Mouse (Mus musculus) forebrain, embryonic 15.5 days (tissue): ENCODE data around the gene Gata2. TPM values are rescaled to one million over a fixed set of nuclear protein-coding genes. Genes with fewer than 3 reads are reported as not detected.

Experiments used
- ATAC-seq: fragments of 200-750 bp; cut with Nextera tagmentation; replicated peaks from 2 replicates; pipeline ENCODE4 v1.8.0; 2017; ENCODE audit warnings: mild to moderate bottlenecking, moderate TSS enrichment, moderate library complexity
- H3K27ac ChIP-seq: fragments of 300-500 bp; sonication (generic); replicated peaks from 2 replicates; pipeline ENCODE4 v1.5.1; 2015; ENCODE audit warnings: mild to moderate bottlenecking, inconsistent platforms
- H3K27me3 ChIP-seq: fragments of 300-500 bp; sonication (generic); 2 replicates; pipeline ENCODE4 v1.6.1; 2015; ENCODE audit warnings: inconsistent platforms
- H3K36me3 ChIP-seq: fragments of 300-500 bp; sonication (generic); 2 replicates; pipeline ENCODE4 v1.6.1; 2015; ENCODE audit warnings: mild to moderate bottlenecking, inconsistent platforms
- H3K4me1 ChIP-seq: fragments of 300-500 bp; sonication (generic); 2 replicates; pipeline ENCODE4 v1.6.1; 2015; ENCODE audit warnings: inconsistent platforms
- H3K4me2 ChIP-seq: fragments of 300-500 bp; sonication (generic); replicated peaks from 2 replicates; pipeline ENCODE4 v1.6.1; 2015; ENCODE audit warnings: mild to moderate bottlenecking, inconsistent platforms
- H3K4me3 ChIP-seq: fragments of 300-500 bp; sonication (generic); 2 replicates; pipeline ENCODE4 v1.5.1; 2015; ENCODE audit warnings: mild to moderate bottlenecking, inconsistent platforms
- H3K9ac ChIP-seq: fragments of 300-500 bp; sonication (generic); replicated peaks from 2 replicates; pipeline ENCODE4 v1.6.1; 2015; ENCODE audit warnings: mild to moderate bottlenecking, inconsistent platforms
- H3K9me3 ChIP-seq: fragments of 300-500 bp; sonication (generic); 2 replicates; pipeline ENCODE4 v1.6.1; 2016; ENCODE audit warnings: inconsistent platforms
- WGBS: fragments of 180-500 bp; shearing (Covaris S2); methylation state at CpG from one replicate; pipeline ENCODE4 v1.1.7; 2015; ENCODE audit warnings: mixed read lengths; 5-methylcytosine and 5-hydroxymethylcytosine counted together
- polyA plus RNA-seq: library from polyadenylated mRNA; unstranded; fragments of >200 nt; fragmentation: Nextera tagmentation; extraction: Ambion mirVana; gene quantifications from 2 replicates; pipeline ENCODE4 v1.2.1, GENCODE M21; 2015

Gata2 gene
- polyA plus RNA-seq, 1 experiment from 2014 or later = 2.7 TPM

DNA sequence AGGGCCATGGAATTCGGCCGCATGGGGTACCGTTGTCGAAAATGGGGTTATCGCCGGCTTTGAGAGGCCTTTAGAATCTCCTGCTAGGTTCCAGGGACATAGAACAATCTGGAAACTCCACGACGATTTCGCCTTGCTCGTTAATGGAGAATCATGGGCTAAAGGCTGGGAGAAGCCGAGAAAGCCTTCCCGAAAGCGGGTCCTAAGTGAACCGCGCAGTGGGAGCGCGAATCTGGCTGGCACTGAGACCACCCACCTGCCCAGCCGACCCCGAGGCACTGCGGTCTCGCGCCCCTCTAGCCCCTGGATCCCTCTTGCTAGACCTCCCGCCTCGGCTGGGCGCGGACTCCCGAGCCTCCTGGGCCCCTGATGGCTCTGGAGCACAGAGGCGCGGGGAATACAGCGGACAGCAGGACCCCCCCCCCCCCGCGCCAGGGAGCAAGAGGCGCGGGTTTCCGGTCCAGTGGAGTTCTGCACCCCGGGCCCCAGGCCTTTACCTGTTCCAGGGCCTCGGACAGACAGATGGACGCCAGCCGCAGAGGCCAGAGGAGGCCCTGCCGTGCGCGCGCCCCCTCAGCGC lies 3.1 kb downstream of the Gata2 start:
- H3K9me3 ChIP-seq = no peaks in the 10 kb centered on the region
- peaks cover 43% of the 10 kb centered on the region for H3K4me1 ChIP-seq
- H3K4me3 ChIP-seq = peak overlapping the region; percentile 28
- H3K27ac ChIP-seq = no peak overlapping the region
- H3K9ac ChIP-seq = no peak overlapping the region
- ATAC-seq = no peak
- peak overlapping the region; percentile 40 for H3K4me2 ChIP-seq
- WGBS = 1% methylated on average over 42 of the region's 44 CpGs
- no peaks in the 10 kb centered on the region for H3K36me3 ChIP-seq
- H3K27me3 ChIP-seq = peaks cover 98% of the 10 kb centered on the region

- H3K4me2 ChIP-seq = peak overlapping the region; percentile 40
- WGBS = 1% methylated on average over 38 of the region's 39 CpGs
- H3K4me3 ChIP-seq = peak overlapping the region; percentile 31
- H3K27ac ChIP-seq = no peak overlapping the region
- H3K9me3 ChIP-seq = no peaks in the 10 kb centered on the region
- H3K36me3 ChIP-seq = no peaks in the 10 kb centered on the region
- H3K27me3 ChIP-seq = peaks cover 98% of the 10 kb centered on the region
- peaks cover 43% of the 10 kb centered on the region for H3K4me1 ChIP-seq
- ATAC-seq = no peak
- H3K9ac ChIP-seq = no peak overlapping the region
Measured at GRCm38 (mm10) chr6:88197313-88198069, 3.8 kb downstream of the Gata2 start.

- Histone ChIP-seq H3K4me3 (peak overlapping the region; percentile 31), H3K27me3 (peaks cover 91% of the 10 kb centered on the region), H3K27ac (no peak overlapping the region), H3K9ac (no peak overlapping the region), H3K36me3 (no peaks in the 10 kb centered on the region), H3K4me1 (peaks cover 43% of the 10 kb centered on the region), H3K9me3 (no peaks in the 10 kb centered on the region), H3K4me2 (peak overlapping the region; percentile 49)
- peak; percentile 39; the same call in 1 of the 2 replicates for ATAC-seq
- WGBS = under 1% methylated on average over 55 of the region's 62 CpGs
Measured at GRCm38 (mm10) chr6:88198070-88198940, 4.6 kb downstream of the Gata2 start.

- ATAC-seq = no peak
- H3K4me3 ChIP-seq = peak overlapping the region; percentile 31
Measured at GRCm38 (mm10) chr6:88199001-88199717, 5.5 kb downstream of the Gata2 start.

DNA sequence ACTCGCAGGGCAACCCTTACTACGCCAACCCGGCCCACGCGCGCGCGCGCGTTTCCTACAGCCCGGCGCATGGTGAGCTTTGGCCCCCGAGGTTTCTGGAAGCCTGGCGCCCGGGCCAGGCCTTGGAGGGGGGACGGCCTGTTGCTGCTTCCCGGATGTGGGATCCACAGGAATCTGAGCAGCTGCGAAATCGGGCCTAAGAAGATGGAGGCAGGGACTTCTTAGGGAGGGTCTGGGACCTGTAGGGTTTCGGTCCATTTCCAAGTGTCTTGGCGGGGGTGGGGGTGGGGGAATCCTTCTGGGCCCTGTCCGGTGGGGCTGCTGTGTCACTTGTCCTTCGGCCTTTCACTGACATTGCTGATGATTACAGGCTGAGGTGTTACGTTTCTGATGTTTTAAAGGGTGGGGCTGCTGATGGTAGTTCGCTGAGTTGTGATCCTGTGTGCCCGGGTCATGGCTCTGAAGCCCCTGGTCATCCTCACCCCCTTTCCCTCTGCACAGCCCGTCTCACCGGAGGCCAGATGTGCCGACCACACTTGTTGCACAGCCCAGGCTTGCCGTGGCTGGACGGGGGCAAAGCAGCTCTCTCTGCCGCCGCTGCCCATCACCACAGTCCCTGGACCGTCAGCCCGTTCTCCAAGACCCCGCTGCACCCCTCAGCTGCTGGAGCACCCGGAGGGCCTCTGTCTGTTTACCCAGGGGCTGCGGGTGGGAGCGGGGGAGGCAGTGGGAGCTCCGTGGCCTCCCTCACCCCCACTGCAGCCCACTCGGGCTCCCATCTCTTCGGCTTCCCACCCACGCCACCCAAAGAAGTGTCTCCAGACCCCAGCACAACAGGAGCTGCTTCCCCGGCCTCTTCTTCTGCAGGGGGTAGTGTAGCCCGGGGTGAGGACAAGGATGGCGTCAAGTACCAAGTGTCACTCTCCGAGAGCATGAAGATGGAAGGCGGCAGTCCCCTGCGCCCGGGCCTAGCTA lies 6.3 kb downstream of the Gata2 start:
- Histone ChIP-seq H3K9me3 (no peaks in the 10 kb centered on the region), H3K36me3 (no peaks in the 10 kb centered on the region), H3K4me1 (peaks cover 32% of the 10 kb centered on the region), H3K4me2 (0 out of 2 replicates have a peak overlapping the region, but pooled peaks have one; percentile 9), H3K27ac (no peak overlapping the region), H3K4me3 (peak overlapping the region; percentile 31; the same call in 1 of the 2 replicates), H3K9ac (no peak overlapping the region), H3K27me3 (peaks cover 93% of the 10 kb centered on the region)
- no peak for ATAC-seq
- WGBS = 2% methylated on average over 50 of the region's 50 CpGs

More at GRCm38 (mm10) chr6:88199001-88199717, 5.5 kb downstream of the Gata2 start:
- H3K4me1 ChIP-seq = peaks cover 35% of the 10 kb centered on the region
- 1% methylated on average over 39 of the region's 39 CpGs for WGBS
- peak overlapping the region; percentile 49; the same call in 1 of the 2 replicates for H3K4me2 ChIP-seq
- no peak overlapping the region for H3K9ac ChIP-seq
- no peaks in the 10 kb centered on the region for H3K36me3 ChIP-seq
- H3K9me3 ChIP-seq = no peaks in the 10 kb centered on the region
- H3K27me3 ChIP-seq = peaks cover 91% of the 10 kb centered on the region
- no peak overlapping the region for H3K27ac ChIP-seq

DNA sequence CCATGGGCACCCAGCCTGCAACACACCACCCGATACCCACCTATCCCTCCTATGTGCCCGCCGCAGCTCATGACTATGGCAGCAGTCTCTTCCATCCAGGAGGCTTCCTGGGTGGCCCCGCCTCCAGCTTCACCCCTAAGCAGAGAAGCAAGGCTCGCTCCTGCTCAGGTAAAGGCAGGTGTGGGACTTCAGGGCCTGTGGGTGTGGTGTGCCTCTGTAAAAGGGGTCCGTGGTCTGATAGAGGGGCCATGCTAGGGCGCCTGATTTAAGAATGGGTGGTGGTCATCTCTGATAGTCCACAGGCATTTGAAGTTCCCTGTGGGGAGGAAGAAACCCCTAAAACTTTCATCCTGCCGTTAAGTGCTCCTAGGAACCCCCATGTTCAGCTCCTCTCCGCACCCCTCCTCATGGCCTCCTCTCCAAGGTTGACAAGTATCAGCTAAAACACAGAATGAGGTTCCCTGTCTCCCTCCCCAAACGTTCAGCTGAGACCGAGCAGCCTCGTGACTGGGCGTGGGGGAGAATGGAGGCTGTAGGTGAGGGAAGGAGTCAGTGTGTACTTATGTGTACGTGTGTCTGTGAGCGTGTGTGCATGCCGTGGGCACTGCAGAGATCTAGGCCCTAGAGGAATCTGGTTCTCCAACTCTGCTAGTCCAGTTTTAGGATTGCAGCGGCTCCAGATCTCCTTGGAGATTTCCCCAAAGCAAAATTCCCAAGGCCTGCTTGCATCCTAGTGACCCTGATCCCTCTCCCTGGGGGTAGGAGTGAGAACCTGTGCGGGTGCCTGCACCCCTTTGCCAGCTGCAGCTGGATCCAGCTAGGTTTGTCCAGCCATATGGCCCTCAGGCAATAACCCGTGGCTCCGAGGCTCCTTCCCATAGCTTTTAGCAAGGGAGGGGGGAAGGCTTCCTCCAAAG lies 7.3 kb downstream of the Gata2 start:
- ATAC-seq = no peak
- Histone ChIP-seq H3K27me3 (peaks cover 92% of the 10 kb centered on the region), H3K9me3 (no peaks in the 10 kb centered on the region), H3K36me3 (no peaks in the 10 kb centered on the region), H3K4me3 (no peak overlapping the region), H3K4me1 (peaks cover 32% of the 10 kb centered on the region), H3K9ac (no peak overlapping the region), H3K27ac (no peak overlapping the region), H3K4me2 (no peak overlapping the region)
- 5% methylated on average over 20 of the region's 20 CpGs for WGBS

GRCm38 (mm10) chr6:88201926-88202700 lies 8.4 kb downstream of the Gata2 start:
- no peak overlapping the region for H3K4me3 ChIP-seq
- H3K9ac ChIP-seq = no peak overlapping the region
- WGBS = 7% methylated on average over 15 of the region's 15 CpGs
- H3K27ac ChIP-seq = no peak overlapping the region
- ATAC-seq = no peak
- peaks cover 24% of the 10 kb centered on the region for H3K4me1 ChIP-seq
- H3K9me3 ChIP-seq = no peaks in the 10 kb centered on the region
- peaks cover 92% of the 10 kb centered on the region for H3K27me3 ChIP-seq
- no peak overlapping the region for H3K4me2 ChIP-seq
- H3K36me3 ChIP-seq = no peaks in the 10 kb centered on the region

DNA sequence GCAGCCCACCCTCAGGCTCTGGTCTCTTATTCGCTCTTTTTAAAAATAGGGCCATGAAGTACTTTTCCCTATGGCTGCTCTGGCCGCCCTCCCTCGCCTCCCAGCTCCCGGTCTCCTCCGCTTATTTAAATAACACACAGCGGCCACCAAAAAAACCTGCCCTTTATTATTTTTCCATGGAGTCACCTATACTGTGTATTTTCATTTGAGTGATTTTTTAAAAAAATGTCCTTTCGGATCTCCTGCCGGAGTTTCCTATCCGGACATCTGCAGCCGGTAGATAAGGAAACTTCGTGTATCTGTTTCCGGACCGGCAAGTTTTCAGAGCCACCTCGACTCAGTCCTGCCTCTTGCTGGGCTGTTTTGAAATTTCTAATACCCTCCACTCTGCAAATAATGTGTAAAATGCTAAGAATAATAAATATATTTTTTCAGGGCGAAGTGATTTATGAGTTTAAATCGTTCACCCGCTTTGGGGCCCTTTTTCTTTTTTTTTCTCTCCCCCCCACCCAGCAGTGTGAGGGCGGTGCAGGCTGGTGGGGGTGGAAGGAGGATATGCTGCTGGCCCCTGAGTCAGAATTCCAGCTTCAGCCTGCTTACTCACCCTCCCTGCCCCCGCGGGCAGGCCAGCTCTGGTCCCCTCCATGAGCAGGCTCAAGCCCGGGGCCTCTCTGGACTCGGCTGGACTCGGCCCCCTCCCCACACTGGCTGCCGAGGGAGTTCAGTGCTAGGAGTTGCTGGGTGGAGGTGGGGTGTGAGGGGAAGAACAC lies 9.4 kb downstream of the Gata2 start:
- Histone ChIP-seq H3K27ac (no peak overlapping the region), H3K4me2 (no peak overlapping the region), H3K4me1 (peaks cover 17% of the 10 kb centered on the region), H3K27me3 (peaks cover 90% of the 10 kb centered on the region), H3K36me3 (no peaks in the 10 kb centered on the region), H3K9me3 (no peaks in the 10 kb centered on the region), H3K9ac (no peak overlapping the region), H3K4me3 (no peak overlapping the region)
- ATAC-seq = no peak; the same call in 1 of the 2 replicates
- 2% methylated on average over 24 of the region's 24 CpGs for WGBS

GRCm38 (mm10) chr6:88203791-88204405 lies 10.2 kb downstream of the Gata2 start:
- no peak overlapping the region for H3K27ac ChIP-seq
- peaks cover 9% of the 10 kb centered on the region for H3K4me1 ChIP-seq
- no peak for ATAC-seq
- no peaks in the 10 kb centered on the region for H3K36me3 ChIP-seq
- no peak overlapping the region for H3K9ac ChIP-seq
- peaks cover 88% of the 10 kb centered on the region for H3K27me3 ChIP-seq
- H3K9me3 ChIP-seq = no peaks in the 10 kb centered on the region
- H3K4me2 ChIP-seq = no peak overlapping the region
- 7% methylated on average over 10 of the region's 10 CpGs for WGBS
- H3K4me3 ChIP-seq = no peak overlapping the region
